ENCODE assay signal across 9 mouse cellular contexts in the genomic region with DNA sequence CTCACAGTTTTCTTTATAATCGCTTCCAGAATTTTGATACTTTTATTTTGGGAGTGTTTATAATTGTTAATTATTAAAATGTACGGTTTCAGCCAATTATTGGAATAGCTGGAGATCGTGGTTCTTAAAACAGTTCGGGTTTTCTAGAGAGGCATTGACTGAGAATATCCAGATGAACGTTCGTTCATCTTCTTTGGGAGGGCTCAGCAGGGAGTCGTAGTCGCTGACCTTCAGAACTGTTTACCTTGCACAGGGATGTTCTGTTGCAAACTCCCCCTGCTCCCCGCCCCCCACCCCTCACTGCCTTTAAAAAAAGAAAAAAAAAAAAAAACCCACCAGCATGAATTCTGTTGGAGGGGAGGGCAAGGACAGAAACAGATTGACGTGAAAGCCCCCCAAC. TPM values are rescaled to one million over a fixed set of nuclear protein-coding genes. Genes with fewer than 3 reads are reported as not detected.
DNase-seq lines count a peak whose midpoint lies in the region; ATAC-seq and TF ChIP-seq lines count a peak whose summit lies in the region.
"Had no signal": no experiment of that assay in that cellular context is flagged by ENCODE, and none has a peak within 500 bp of the region (broad histone marks: within the 10 kb centered on the region; RNA-seq: fewer than 3 reads in every experiment).

No protein-coding gene starts in this region.

- no peaks in the 10 kb centered on the region for H3K9me3 ChIP-seq in heart, embryonic 14.5 days (ENCODE audit: control insufficient read depth, low read length)
- no peaks in the 10 kb centered on the region for H3K9me3 ChIP-seq in ES-E14 (ENCODE audit: control insufficient read depth, insufficient read depth, low read depth, low read length)
- no peaks in the 10 kb centered on the region for H3K9me3 ChIP-seq in forebrain, embryonic 12.5 days
- no peaks in the 10 kb centered on the region for H3K9me3 ChIP-seq in liver, embryonic 14.5 days (ENCODE audit: control insufficient read depth, low read length)

- no peak overlapping the region for H3K27ac ChIP-seq in heart, embryonic 14.5 days (replicated peaks in 1 of 2; ENCODE audit: control insufficient read depth in 1 of 2, insufficient read depth in 1 of 2, low read depth in 2 of 2, low read length in 2 of 2)
- H3K27ac ChIP-seq in ES-E14 (ENCODE audit: insufficient read depth, low read depth, low read length, poor library complexity, severe bottlenecking), result no peak overlapping the region
- no peak overlapping the region for H3K27ac ChIP-seq in forebrain, embryonic 12.5 days
- no peak overlapping the region for H3K27ac ChIP-seq in liver, embryonic 14.5 days

- in situ Hi-C loops in ES-E14 (cut with MboI; ENCODE audit: low sequenced_read_pairs in 2 of 2, unreplicated experiment in 2 of 2), result no loop called here

- TF ChIP-seq EP300 in liver, embryonic 14.5 days (IDR thresholded peaks at IDR 0.05; ENCODE audit: low read depth), result no peak

- peak overlapping the region; percentile 58; the same call in 1 of the 2 replicates for H3K9ac ChIP-seq in heart, embryonic 14.5 days (ENCODE audit: low read length)
- peak overlapping the region; percentile 60; the same call in 1 of the 2 replicates for H3K9ac ChIP-seq in ES-E14 (ENCODE audit: insufficient read depth, low read depth, low read length, poor library complexity, severe bottlenecking)
- peak overlapping the region; percentile 58 for H3K9ac ChIP-seq in forebrain, embryonic 12.5 days
- H3K9ac ChIP-seq in liver, embryonic 14.5 days (replicated peaks), result no peak overlapping the region

- no peak for DNase-seq in heart, adult 9 months (ENCODE audit: low spot score in 2 of 2)
- no peak for DNase-seq in ES-E14 (ENCODE audit: low read depth, low spot score)
- DNase-seq in liver, embryonic 14.5 days (ENCODE audit: low read depth in 3 of 3, low spot score in 3 of 3), result no peak
- no peak for DNase-seq in T-cell, adult 2 months (ENCODE audit: low spot score)
- no peak for DNase-seq in gastrocnemius, postnatal 4 days (ENCODE audit: low spot score in 2 of 2)
- no peak for DNase-seq in frontal cortex, postnatal 36 days (ENCODE audit: low spot score in 2 of 2)

- TF ChIP-seq CTCF in liver, embryonic 14.5 days (IDR thresholded peaks at IDR 0.05; ENCODE audit: low read depth), result no peak

- peaks cover 3 to 7% of the 10 kb centered on the region in 2 experiments; a peak in 3 of 4 replicates for H3K4me1 ChIP-seq in heart, embryonic 14.5 days (ENCODE audit: control insufficient read depth in 2 of 2, insufficient read depth in 2 of 2, low read length in 2 of 2)
- H3K4me1 ChIP-seq in ES-E14 (ENCODE audit: control insufficient read depth in 2 of 2, insufficient read depth in 2 of 2, low read length in 2 of 2, poor library complexity in 1 of 2), result peaks cover 4 to 5% of the 10 kb centered on the region in 2 experiments; a peak in 3 of 4 replicates
- H3K4me1 ChIP-seq in forebrain, embryonic 12.5 days, result peaks cover 18% of the 10 kb centered on the region
- H3K4me1 ChIP-seq in liver, embryonic 14.5 days (replicated peaks; ENCODE audit: control insufficient read depth in 2 of 2, insufficient read depth in 2 of 2, low read length in 1 of 2), result no peaks in the 10 kb centered on the region

- 2% methylated on average over 10 of the region's 10 CpGs for WGBS in heart, embryonic 14.5 days
- WGBS in forebrain, embryonic 12.5 days, result 1% methylated on average over 10 of the region's 10 CpGs
- 5% methylated on average over 10 of the region's 10 CpGs for WGBS in liver, embryonic 14.5 days (ENCODE audit: insufficient replicate concordance)

- peaks cover 11% of the 10 kb centered on the region for H3K27me3 ChIP-seq in heart, embryonic 14.5 days (ENCODE audit: control insufficient read depth, insufficient read depth, low read length)
- H3K27me3 ChIP-seq in forebrain, embryonic 12.5 days, result peaks cover 23% of the 10 kb centered on the region
- H3K27me3 ChIP-seq in liver, embryonic 14.5 days (ENCODE audit: control insufficient read depth, insufficient read depth, low read length), result peaks cover 5% of the 10 kb centered on the region

- peak overlapping the region; percentile 30 to 47 for H3K4me3 ChIP-seq in heart, embryonic 14.5 days (ENCODE audit: control insufficient read depth in 1 of 2, insufficient read depth in 1 of 2, low read depth in 1 of 2, low read length in 2 of 2)
- peak overlapping the region; percentile 55 to 69 for H3K4me3 ChIP-seq in ES-E14 (ENCODE audit: insufficient read depth in 1 of 2, low read depth in 1 of 2, low read length in 2 of 2, poor library complexity in 1 of 2, severe bottlenecking in 1 of 2)
- peak overlapping the region; percentile 43 for H3K4me3 ChIP-seq in forebrain, embryonic 12.5 days (replicated peaks)
- peak overlapping the region in 1 of 2 experiments; percentile 15; a peak in 1 of 4 replicates for H3K4me3 ChIP-seq in liver, embryonic 14.5 days (ENCODE audit: insufficient read depth in 1 of 2, low read depth in 2 of 2, low read length in 2 of 2)

- no peak for ATAC-seq in heart, embryonic 14.5 days (ENCODE audit: insufficient number of reproducible peaks, insufficient read depth, low FRiP score, low read depth)
- ATAC-seq in forebrain, embryonic 12.5 days (ENCODE audit: low FRiP score), result peak; percentile 10; the same call in 1 of the 2 replicates
- no peak for ATAC-seq in liver, embryonic 14.5 days (ENCODE audit: insufficient read depth)
- ATAC-seq: Patski had no signal

- H3K36me3 ChIP-seq in heart, embryonic 14.5 days (ENCODE audit: control insufficient read depth, insufficient read depth, low read length), result no peaks in the 10 kb centered on the region
- no peaks in the 10 kb centered on the region for H3K36me3 ChIP-seq in ES-E14 (ENCODE audit: control insufficient read depth, insufficient read depth, low read length, poor library complexity, severe bottlenecking)
- no peaks in the 10 kb centered on the region for H3K36me3 ChIP-seq in forebrain, embryonic 12.5 days (replicated peaks)
- no peaks in the 10 kb centered on the region for H3K36me3 ChIP-seq in liver, embryonic 14.5 days (replicated peaks; ENCODE audit: control insufficient read depth, insufficient read depth, low read depth)

- H3K4me2 ChIP-seq in heart, embryonic 14.5 days (ENCODE audit: low read length), result peak overlapping the region; percentile 87
- H3K4me2 ChIP-seq in forebrain, embryonic 12.5 days, result peak overlapping the region; percentile 89
- H3K4me2 ChIP-seq in liver, embryonic 14.5 days (ENCODE audit: low read depth), result peak overlapping the region; percentile 44

TF ChIP-seq in ES-E14, 5 proteins besides CTCF, POLR2A, EP300 and RAD21:
- TF ChIP-seq ZNF384 (IDR thresholded peaks at IDR 0.05; ENCODE audit: low read depth, low read length) (peak; percentile 79), ZC3H11A (IDR thresholded peaks at IDR 0.05; ENCODE audit: borderline replicate concordance, low read depth, low read length) (no peak), CHD2 (IDR thresholded peaks at IDR 0.05; ENCODE audit: low read depth, low read length) (no peak), HCFC1 (IDR thresholded peaks at IDR 0.05; ENCODE audit: borderline replicate concordance, insufficient read depth, low read length) (no peak)

RNA-seq across cellular contexts. Expression of a gene that starts 12.0 kb away (rescaled TPM):
- 0.24 and 0.70 TPM in 2 replicates for polyA plus RNA-seq in heart, embryonic 14.5 days (2014; fragmentation: Nextera tagmentation; extraction: Ambion mirVana)
- total RNA-seq in ES-E14 (2012; rRNA removed), result 7.2 and 10.1 TPM in 2 replicates
- 8.7 and 11.0 TPM in 2 replicates for polyA plus RNA-seq in forebrain, embryonic 12.5 days (2016; fragmentation: Nextera tagmentation; extraction: Ambion mirVana)
- 0.15 and 0.16 TPM in 2 replicates for polyA plus RNA-seq in liver, embryonic 14.5 days (2012; rRNA removed)
- polyA plus RNA-seq in liver, embryonic 14.5 days (2014; fragmentation: Nextera tagmentation; extraction: Ambion mirVana), result 0.08 and 0.16 TPM in 2 replicates
- total RNA-seq in gastrocnemius, postnatal 4 days (2021), result 1 to 10 TPM in 1 of 2 experiments, under 1 TPM in 1; 0.81 to 1.1 TPM
